Mouse (Mus musculus): ENCODE data around the gene Fut8. TPM values are rescaled to one million over a fixed set of nuclear protein-coding genes. Genes with fewer than 3 reads are reported as not detected.
"Not testable (repeated sequence)": the region's sequence is repeated elsewhere in the genome, so short reads cannot be mapped to it uniquely, and the experiment has no call there.

Fut8 gene
- polyA plus RNA-seq, 1 experiment from 2014 or later: 29.6 TPM

- WGBS: 85% methylated on average over 7 of the region's 7 CpGs
- TF ChIP-seq CTCF (IDR thresholded peaks at IDR 0.05; ENCODE audit: low read depth): no peak
- no peak overlapping the region for H3K27ac ChIP-seq
Measured at GRCm38 (mm10) chr12:77510758-77511157, 272.8 kb downstream of the Fut8 start.

GRCm38 (mm10) chr12:77511206-77511605 lies 273.3 kb downstream of the Fut8 start:
- Histone ChIP-seq H3K4me1 (replicated peaks; ENCODE audit: insufficient read depth, low read length) (no peaks in the 10 kb centered on the region), H3K9ac (ENCODE audit: low read depth, low read length) (no peak overlapping the region), H3K4me3 (replicated peaks; ENCODE audit: low read depth, low read length) (no peak overlapping the region), H3K4me2 (ENCODE audit: low read length) (no peak overlapping the region), H3K27me3 (ENCODE audit: insufficient read depth, low read length) (no peaks in the 10 kb centered on the region), H3K36me3 (ENCODE audit: insufficient read depth, low read length) (no peaks in the 10 kb centered on the region), H3K9me3 (replicated peaks; ENCODE audit: low read length) (no peaks in the 10 kb centered on the region), H3K27ac (no peak overlapping the region)
- no peak for TF ChIP-seq CTCF (IDR thresholded peaks at IDR 0.05; ENCODE audit: low read depth)
- DNase-seq (ENCODE audit: low spot score) (peak; percentile 27), ATAC-seq (replicated peaks; ENCODE audit: low FRiP score, low read depth) (no peak)
- WGBS: 56% methylated on average over 9 of the region's 9 CpGs

More at GRCm38 (mm10) chr12:77510758-77511157, 272.8 kb downstream of the Fut8 start:
- Histone ChIP-seq H3K36me3 (ENCODE audit: insufficient read depth, low read length) (no peaks in the 10 kb centered on the region), H3K27me3 (ENCODE audit: insufficient read depth, low read length) (no peaks in the 10 kb centered on the region), H3K4me2 (ENCODE audit: low read length) (no peak overlapping the region), H3K9ac (ENCODE audit: low read depth, low read length) (no peak overlapping the region), H3K4me1 (replicated peaks; ENCODE audit: insufficient read depth, low read length) (no peaks in the 10 kb centered on the region), H3K4me3 (replicated peaks; ENCODE audit: low read depth, low read length) (no peak overlapping the region), H3K9me3 (replicated peaks; ENCODE audit: low read length) (no peaks in the 10 kb centered on the region)
- no peak for ATAC-seq (replicated peaks; ENCODE audit: low FRiP score, low read depth)
- DNase-seq (ENCODE audit: low spot score): no peak

GRCm38 (mm10) chr12:77511631-77512030 lies 273.7 kb downstream of the Fut8 start:
- Histone ChIP-seq H3K4me2 (ENCODE audit: low read length) (no peak overlapping the region), H3K36me3 (ENCODE audit: insufficient read depth, low read length) (no peaks in the 10 kb centered on the region), H3K27ac (no peak overlapping the region), H3K4me3 (replicated peaks; ENCODE audit: low read depth, low read length) (no peak overlapping the region), H3K9me3 (replicated peaks; ENCODE audit: low read length) (no peaks in the 10 kb centered on the region), H3K9ac (ENCODE audit: low read depth, low read length) (no peak overlapping the region), H3K27me3 (ENCODE audit: insufficient read depth, low read length) (no peaks in the 10 kb centered on the region), H3K4me1 (replicated peaks; ENCODE audit: insufficient read depth, low read length) (no peaks in the 10 kb centered on the region)
- WGBS: 62% methylated on average over 3 of the region's 3 CpGs
- no peak for TF ChIP-seq CTCF (IDR thresholded peaks at IDR 0.05; ENCODE audit: low read depth)
- DNase-seq (ENCODE audit: low spot score) (no peak), ATAC-seq (replicated peaks; ENCODE audit: low FRiP score, low read depth) (no peak)

- Histone ChIP-seq H3K36me3 (ENCODE audit: insufficient read depth, low read length) (no peaks in the 10 kb centered on the region), H3K27ac (no peak overlapping the region), H3K4me1 (replicated peaks; ENCODE audit: insufficient read depth, low read length) (no peaks in the 10 kb centered on the region), H3K9me3 (replicated peaks; ENCODE audit: low read length) (no peaks in the 10 kb centered on the region), H3K27me3 (ENCODE audit: insufficient read depth, low read length) (no peaks in the 10 kb centered on the region), H3K4me3 (replicated peaks; ENCODE audit: low read depth, low read length) (no peak overlapping the region), H3K9ac (ENCODE audit: low read depth, low read length) (no peak overlapping the region), H3K4me2 (ENCODE audit: low read length) (no peak overlapping the region)
- 43% methylated on average over 6 of the region's 6 CpGs for WGBS
- DNase-seq (ENCODE audit: low spot score) (peak; percentile 77), ATAC-seq (replicated peaks; ENCODE audit: low FRiP score, low read depth) (no peak; the same call in 1 of the 2 replicates)
- no peak for TF ChIP-seq CTCF (IDR thresholded peaks at IDR 0.05; ENCODE audit: low read depth)
Measured at GRCm38 (mm10) chr12:77516805-77517204, 278.9 kb downstream of the Fut8 start.

- H3K9me3 ChIP-seq (replicated peaks; ENCODE audit: low read length): no peaks in the 10 kb centered on the region
- no peak overlapping the region for H3K9ac ChIP-seq (ENCODE audit: low read depth, low read length)
- no peak overlapping the region for H3K4me2 ChIP-seq (ENCODE audit: low read length)
- no peaks in the 10 kb centered on the region for H3K4me1 ChIP-seq (replicated peaks; ENCODE audit: insufficient read depth, low read length)
- no peaks in the 10 kb centered on the region for H3K27me3 ChIP-seq (ENCODE audit: insufficient read depth, low read length)
- TF ChIP-seq CTCF (IDR thresholded peaks at IDR 0.05; ENCODE audit: low read depth): no peak
- no peak overlapping the region for H3K4me3 ChIP-seq (replicated peaks; ENCODE audit: low read depth, low read length)
- ATAC-seq (replicated peaks; ENCODE audit: low FRiP score, low read depth) (no peak), DNase-seq (ENCODE audit: low spot score) (no peak)
- no peak overlapping the region for H3K27ac ChIP-seq
- H3K36me3 ChIP-seq (ENCODE audit: insufficient read depth, low read length): no peaks in the 10 kb centered on the region
- WGBS: 74% methylated on average over 12 of the region's 12 CpGs
Measured at GRCm38 (mm10) chr12:77517691-77518090, 279.8 kb downstream of the Fut8 start.

DNA sequence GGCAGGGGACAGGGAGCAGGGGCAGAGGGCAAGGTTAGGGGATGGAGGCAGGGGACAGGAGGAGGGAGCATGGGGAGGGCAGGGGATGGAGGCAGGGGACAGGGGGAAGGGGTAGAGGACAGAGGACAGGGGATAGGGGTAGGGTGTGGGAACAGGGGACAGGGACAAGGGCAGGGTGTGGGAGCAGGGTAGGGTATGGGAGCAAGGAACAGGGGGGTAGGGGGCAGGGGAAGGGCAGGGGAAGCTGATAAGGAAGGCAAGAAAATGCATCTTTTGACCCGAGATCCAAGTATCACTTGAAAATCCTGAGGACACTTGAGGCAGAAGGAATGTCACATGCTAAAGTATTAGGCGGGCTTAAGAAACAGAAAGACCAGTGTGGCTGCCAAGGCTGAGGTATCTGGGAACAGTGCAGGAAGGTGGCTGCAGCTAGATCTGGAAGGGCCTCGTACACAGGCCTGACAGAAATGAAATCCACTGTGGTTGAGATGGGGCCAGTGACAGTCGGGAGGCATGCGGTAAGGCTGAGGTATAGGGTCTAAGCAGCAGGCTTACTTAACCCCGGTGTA lies 281.7 kb downstream of the Fut8 start:
- H3K36me3 ChIP-seq (ENCODE audit: insufficient read depth, low read length): no peaks in the 10 kb centered on the region
- no peak overlapping the region for H3K4me2 ChIP-seq (ENCODE audit: low read length)
- ATAC-seq (replicated peaks; ENCODE audit: low FRiP score, low read depth) (no peak), DNase-seq (ENCODE audit: low spot score) (no peak)
- no peaks in the 10 kb centered on the region for H3K9me3 ChIP-seq (replicated peaks; ENCODE audit: low read length)
- H3K4me1 ChIP-seq (replicated peaks; ENCODE audit: insufficient read depth, low read length): no peaks in the 10 kb centered on the region
- no peak for TF ChIP-seq CTCF (IDR thresholded peaks at IDR 0.05; ENCODE audit: low read depth)
- no peak overlapping the region for H3K9ac ChIP-seq (ENCODE audit: low read depth, low read length)
- no peak overlapping the region for H3K4me3 ChIP-seq (replicated peaks; ENCODE audit: low read depth, low read length)
- WGBS: 83% methylated on average over 6 of the region's 6 CpGs
- H3K27me3 ChIP-seq (ENCODE audit: insufficient read depth, low read length): no peaks in the 10 kb centered on the region
- no peak overlapping the region for H3K27ac ChIP-seq

- WGBS: 60% methylated on average over 3 of the region's 4 CpGs
- not testable (repeated sequence) for H3K27me3 ChIP-seq (ENCODE audit: insufficient read depth, low read length); ATAC-seq (replicated peaks; ENCODE audit: low FRiP score, low read depth)
Measured at GRCm38 (mm10) chr12:77524014-77524413, 286.1 kb downstream of the Fut8 start.

More at GRCm38 (mm10) chr12:77524014-77524413, 286.1 kb downstream of the Fut8 start:
- H3K4me1 ChIP-seq (replicated peaks; ENCODE audit: insufficient read depth, low read length); H3K9ac ChIP-seq (ENCODE audit: low read depth, low read length); H3K4me2 ChIP-seq (ENCODE audit: low read length); H3K4me3 ChIP-seq (replicated peaks; ENCODE audit: low read depth, low read length); H3K36me3 ChIP-seq (ENCODE audit: insufficient read depth, low read length); H3K27ac ChIP-seq; DNase-seq (ENCODE audit: low spot score); H3K9me3 ChIP-seq (replicated peaks; ENCODE audit: low read length): not testable (repeated sequence)

Measured in kidney, postnatal 0 days (tissue).